Mouse (Mus musculus) heart, embryonic 15.5 days (tissue): ENCODE results near the gene Kazn. TPM values are rescaled to one million over a fixed set of nuclear protein-coding genes. Genes with fewer than 3 reads are reported as not detected.

Source experiments
- ATAC-seq: fragments of 200-750 bp; cut with Nextera tagmentation; replicated peaks from 2 replicates; pipeline ENCODE4 v1.8.0; 2017; ENCODE audit warnings: low read depth, moderate TSS enrichment; ENCODE audit not compliant: insufficient number of reproducible peaks, insufficient read depth, low FRiP score
- H3K27ac ChIP-seq: fragments of 300-500 bp; sonication (generic); 2 replicates; pipeline ENCODE4 v1.5.1; 2015; ENCODE audit warnings: mild to moderate bottlenecking, inconsistent platforms
- H3K27me3 ChIP-seq: fragments of 300-500 bp; sonication (generic); 2 replicates; pipeline ENCODE4 v1.6.1; 2015; ENCODE audit warnings: inconsistent platforms
- H3K36me3 ChIP-seq: fragments of 300-500 bp; sonication (generic); 2 replicates; pipeline ENCODE4 v1.6.1; 2015; ENCODE audit warnings: mild to moderate bottlenecking, inconsistent platforms
- H3K4me1 ChIP-seq: fragments of 300-500 bp; sonication (generic); replicated peaks from 2 replicates; pipeline ENCODE4 v1.6.1; 2015; ENCODE audit warnings: inconsistent platforms
- H3K4me2 ChIP-seq: fragments of 300-500 bp; sonication (generic); 2 replicates; pipeline ENCODE4 v1.6.1; 2015; ENCODE audit warnings: inconsistent platforms, mild to moderate bottlenecking, moderate library complexity
- H3K4me3 ChIP-seq: fragments of 300-500 bp; sonication (generic); 2 replicates; pipeline ENCODE4 v1.5.1; 2015; ENCODE audit warnings: mild to moderate bottlenecking, inconsistent platforms
- H3K9ac ChIP-seq: fragments of 300-500 bp; sonication (generic); 2 replicates; pipeline ENCODE4 v1.6.1; 2015; ENCODE audit warnings: mild to moderate bottlenecking, inconsistent platforms
- H3K9me3 ChIP-seq: fragments of 300-500 bp; sonication (generic); replicated peaks from 2 replicates; pipeline ENCODE4 v1.6.1; 2016; ENCODE audit warnings: inconsistent platforms
- WGBS: fragments of 180-500 bp; shearing (Covaris S2); methylation state at CpG from one replicate; pipeline ENCODE4 v1.1.7; 2015; ENCODE audit warnings: mixed read lengths; 5-methylcytosine and 5-hydroxymethylcytosine counted together
- polyA plus RNA-seq: library from polyadenylated mRNA; unstranded; fragments of >200 nt; fragmentation: Nextera tagmentation; extraction: Ambion mirVana; gene quantifications from 2 replicates; pipeline ENCODE4 v1.2.1, GENCODE M21; 2015

The Kazn gene
- polyA plus RNA-seq, 1 experiment from 2014 or later: 4.3 TPM

GRCm38 (mm10) chr4:142221025-142221756 is 18.0 kb downstream of the Kazn start:
- Histone ChIP-seq H3K4me3 (no peak overlapping the region), H3K27me3 (no peaks in the 10 kb centered on the region), H3K36me3 (no peaks in the 10 kb centered on the region), H3K9ac (no peak overlapping the region), H3K9me3 (no peaks in the 10 kb centered on the region), H3K27ac (peak overlapping the region; percentile 57; the same call in 1 of the 2 replicates), H3K4me1 (peaks cover 46% of the 10 kb centered on the region), H3K4me2 (no peak overlapping the region)
- 45% methylated on average over 18 of the region's 18 CpGs for WGBS
- ATAC-seq: no peak

DNA sequence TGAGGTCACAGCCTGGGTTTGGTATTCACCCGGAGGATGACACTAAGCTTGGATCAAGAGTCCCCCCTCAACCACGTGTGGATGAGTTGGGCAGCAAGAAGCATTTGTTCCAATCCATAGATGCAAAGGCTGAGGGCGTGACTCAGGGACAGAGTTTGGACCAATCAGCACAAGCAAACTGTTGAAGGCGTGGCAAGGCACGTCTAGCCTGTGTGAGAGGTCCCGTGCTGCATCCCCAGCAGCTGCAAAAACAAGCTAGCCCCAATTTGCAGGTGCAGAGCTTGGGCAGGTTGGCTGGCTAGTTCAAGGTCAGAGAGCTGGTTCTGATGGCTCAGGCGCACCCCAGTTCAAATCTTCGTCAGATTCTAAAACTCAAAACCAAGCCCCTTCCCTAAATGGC is 20.2 kb downstream of the Kazn start:
- H3K4me1 ChIP-seq: peaks cover 37% of the 10 kb centered on the region
- H3K27ac ChIP-seq: no peak overlapping the region
- no peaks in the 10 kb centered on the region for H3K36me3 ChIP-seq
- H3K9ac ChIP-seq: no peak overlapping the region
- no peaks in the 10 kb centered on the region for H3K9me3 ChIP-seq
- ATAC-seq: no peak
- H3K27me3 ChIP-seq: no peaks in the 10 kb centered on the region
- H3K4me3 ChIP-seq: no peak overlapping the region
- WGBS: 72% methylated on average over 8 of the region's 8 CpGs
- no peak overlapping the region for H3K4me2 ChIP-seq

DNA sequence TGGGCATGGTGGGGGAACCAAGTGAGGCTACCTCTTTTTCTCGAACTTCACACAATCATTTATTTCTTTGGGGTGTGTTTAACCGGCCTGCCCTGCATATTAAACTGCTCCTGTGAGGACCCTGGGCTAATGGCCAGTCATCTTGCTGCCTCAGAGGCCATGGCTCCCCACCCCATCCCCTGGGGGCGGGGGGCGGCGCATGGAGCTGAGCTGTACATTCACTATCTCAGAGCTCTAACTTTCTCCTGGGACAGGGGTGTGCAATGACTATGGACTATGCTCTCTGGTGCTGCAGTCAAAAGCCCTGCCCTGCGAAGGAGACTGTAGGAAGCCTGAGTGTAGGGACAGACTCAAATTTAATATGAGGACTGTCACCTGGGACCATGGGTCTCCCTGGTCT is 22.2 kb downstream of the Kazn start:
- Histone ChIP-seq H3K36me3 (no peaks in the 10 kb centered on the region), H3K4me1 (peaks cover 32% of the 10 kb centered on the region), H3K27me3 (no peaks in the 10 kb centered on the region), H3K9me3 (no peaks in the 10 kb centered on the region), H3K4me2 (no peak overlapping the region), H3K27ac (no peak overlapping the region), H3K4me3 (no peak overlapping the region), H3K9ac (no peak overlapping the region)
- WGBS: 83% methylated on average over 6 of the region's 6 CpGs
- ATAC-seq: no peak

GRCm38 (mm10) chr4:142215760-142216159 is 23.4 kb downstream of the Kazn start:
- no peak overlapping the region for H3K4me2 ChIP-seq
- H3K9me3 ChIP-seq: no peaks in the 10 kb centered on the region
- H3K9ac ChIP-seq: no peak overlapping the region
- WGBS: 84% methylated on average over 7 of the region's 7 CpGs
- no peaks in the 10 kb centered on the region for H3K36me3 ChIP-seq
- H3K4me3 ChIP-seq: no peak overlapping the region
- peaks cover 19% of the 10 kb centered on the region for H3K4me1 ChIP-seq
- no peaks in the 10 kb centered on the region for H3K27me3 ChIP-seq
- no peak overlapping the region for H3K27ac ChIP-seq
- no peak for ATAC-seq

- Histone ChIP-seq H3K4me3 (no peak overlapping the region), H3K4me2 (no peak overlapping the region), H3K9me3 (no peaks in the 10 kb centered on the region), H3K27ac (no peak overlapping the region), H3K9ac (no peak overlapping the region), H3K27me3 (no peaks in the 10 kb centered on the region), H3K36me3 (no peaks in the 10 kb centered on the region), H3K4me1 (peaks cover 25% of the 10 kb centered on the region)
- no peak for ATAC-seq
- WGBS: 51% methylated on average over 6 of the region's 6 CpGs
Measured at GRCm38 (mm10) chr4:142214532-142214931, 24.7 kb downstream of the Kazn start.

DNA sequence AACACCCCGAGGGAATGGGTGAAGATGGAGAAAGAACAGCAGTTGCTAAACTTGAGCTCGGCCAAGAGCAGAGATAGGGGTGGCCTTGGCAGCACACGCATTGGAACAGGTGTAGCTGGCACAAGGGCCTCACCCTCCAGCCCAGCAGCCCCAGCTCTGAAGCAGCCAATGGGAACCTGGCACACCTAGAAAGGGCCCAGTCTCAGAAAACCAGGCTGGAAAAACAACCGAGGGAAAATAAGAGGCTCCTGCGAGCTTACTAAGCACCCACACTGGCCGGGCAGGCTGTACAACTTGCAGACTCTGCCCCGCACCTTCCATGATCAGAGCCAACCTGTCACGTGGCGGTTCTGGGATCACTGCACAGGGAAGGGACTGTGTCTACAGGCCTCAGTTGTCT is 26.8 kb downstream of the Kazn start:
- WGBS: 79% methylated on average over 9 of the region's 9 CpGs
- H3K27ac ChIP-seq: no peak overlapping the region
- H3K4me3 ChIP-seq: no peak overlapping the region
- peaks cover 28% of the 10 kb centered on the region for H3K4me1 ChIP-seq
- H3K9ac ChIP-seq: no peak overlapping the region
- H3K9me3 ChIP-seq: no peaks in the 10 kb centered on the region
- H3K4me2 ChIP-seq: no peak overlapping the region
- no peaks in the 10 kb centered on the region for H3K36me3 ChIP-seq
- no peak for ATAC-seq
- H3K27me3 ChIP-seq: no peaks in the 10 kb centered on the region

- Histone ChIP-seq H3K9ac (no peak overlapping the region), H3K4me1 (peaks cover 28% of the 10 kb centered on the region), H3K27me3 (no peaks in the 10 kb centered on the region), H3K4me2 (peak overlapping the region; percentile 33; the same call in 1 of the 2 replicates), H3K36me3 (no peaks in the 10 kb centered on the region), H3K9me3 (no peaks in the 10 kb centered on the region), H3K4me3 (no peak overlapping the region), H3K27ac (peak overlapping the region; percentile 52)
- peak; percentile 33; the same call in 1 of the 2 replicates for ATAC-seq
- WGBS: 21% methylated on average over 9 of the region's 9 CpGs
Measured at GRCm38 (mm10) chr4:142209884-142210283, 29.3 kb downstream of the Kazn start.

- H3K27me3 ChIP-seq: no peaks in the 10 kb centered on the region
- 57% methylated on average over 7 of the region's 7 CpGs for WGBS
- H3K9me3 ChIP-seq: no peaks in the 10 kb centered on the region
- peak overlapping the region; percentile 33; the same call in 1 of the 2 replicates for H3K4me2 ChIP-seq
- peaks cover 24% of the 10 kb centered on the region for H3K4me1 ChIP-seq
- H3K36me3 ChIP-seq: no peaks in the 10 kb centered on the region
- peak overlapping the region; percentile 52 for H3K27ac ChIP-seq
- ATAC-seq: no peak
- H3K4me3 ChIP-seq: no peak overlapping the region
- no peak overlapping the region for H3K9ac ChIP-seq
Measured at GRCm38 (mm10) chr4:142209476-142209875, 29.7 kb downstream of the Kazn start.

DNA sequence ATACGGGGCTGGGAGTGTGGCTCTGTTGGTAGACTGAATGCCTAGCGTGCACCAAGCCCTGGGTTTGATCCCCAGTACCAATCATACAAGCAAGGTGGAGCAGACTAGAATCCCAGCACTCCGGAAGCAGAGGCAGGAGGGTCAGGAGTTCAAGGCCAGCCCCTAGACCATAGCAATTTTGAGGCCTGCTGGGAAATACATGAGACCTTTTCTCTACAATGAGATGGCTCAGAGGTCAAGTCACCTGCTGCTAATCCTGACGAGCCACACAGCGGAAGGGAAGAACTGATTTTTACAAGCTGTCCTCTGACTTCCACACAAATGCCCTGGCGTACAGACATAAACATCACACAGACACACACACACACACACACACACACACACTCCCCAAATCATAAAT is 33.5 kb downstream of the Kazn start:
- no peaks in the 10 kb centered on the region for H3K9me3 ChIP-seq
- peaks cover 13% of the 10 kb centered on the region for H3K4me1 ChIP-seq
- no peak overlapping the region for H3K4me2 ChIP-seq
- no peak for ATAC-seq
- H3K36me3 ChIP-seq: no peaks in the 10 kb centered on the region
- no peak overlapping the region for H3K9ac ChIP-seq
- no peaks in the 10 kb centered on the region for H3K27me3 ChIP-seq
- H3K4me3 ChIP-seq: no peak overlapping the region
- H3K27ac ChIP-seq: no peak overlapping the region
- 85% methylated on average over 6 of the region's 6 CpGs for WGBS

GRCm38 (mm10) chr4:142196626-142197025 is 42.6 kb downstream of the Kazn start:
- Histone ChIP-seq H3K27ac (no peak overlapping the region), H3K4me1 (0 out of 2 replicates have a peak, but pooled peaks cover 7% of the 10 kb centered on the region), H3K9me3 (no peaks in the 10 kb centered on the region), H3K4me3 (no peak overlapping the region), H3K27me3 (no peaks in the 10 kb centered on the region), H3K36me3 (no peaks in the 10 kb centered on the region), H3K4me2 (no peak overlapping the region), H3K9ac (no peak overlapping the region)
- no peak for ATAC-seq
- 51% methylated on average over 6 of the region's 6 CpGs for WGBS

DNA sequence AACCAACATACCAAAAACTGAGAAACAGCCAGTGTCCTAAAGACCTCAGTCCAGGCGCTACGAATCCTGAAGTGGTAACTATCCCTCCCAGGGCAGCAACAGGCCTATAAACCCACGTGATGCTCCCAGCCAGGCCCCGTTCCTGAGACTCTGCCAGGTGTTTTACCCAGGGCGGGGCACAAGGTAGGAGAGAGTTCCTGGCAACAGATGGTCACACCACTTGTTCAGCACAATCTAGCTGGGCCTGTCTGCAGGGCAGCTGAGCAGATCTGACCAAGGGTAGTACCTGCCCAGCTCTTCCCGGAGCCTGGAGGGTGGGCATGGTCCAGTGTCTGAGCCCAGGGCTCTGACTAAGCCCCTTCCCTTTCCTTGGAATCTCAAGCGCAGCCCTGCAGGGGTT is 45.4 kb downstream of the Kazn start:
- Histone ChIP-seq H3K36me3 (no peaks in the 10 kb centered on the region), H3K4me2 (no peak overlapping the region), H3K4me3 (no peak overlapping the region), H3K27ac (no peak overlapping the region), H3K9ac (no peak overlapping the region), H3K27me3 (no peaks in the 10 kb centered on the region), H3K9me3 (no peaks in the 10 kb centered on the region), H3K4me1 (0 out of 2 replicates have a peak, but pooled peaks cover 7% of the 10 kb centered on the region)
- WGBS: 87% methylated on average over 7 of the region's 7 CpGs
- ATAC-seq: no peak

GRCm38 (mm10) chr4:142193151-142193578 is 46.0 kb downstream of the Kazn start:
- no peak overlapping the region for H3K9ac ChIP-seq
- H3K4me2 ChIP-seq: no peak overlapping the region
- H3K36me3 ChIP-seq: no peaks in the 10 kb centered on the region
- H3K9me3 ChIP-seq: no peaks in the 10 kb centered on the region
- H3K27me3 ChIP-seq: no peaks in the 10 kb centered on the region
- WGBS: 74% methylated on average over 8 of the region's 8 CpGs
- H3K4me3 ChIP-seq: no peak overlapping the region
- no peak overlapping the region for H3K27ac ChIP-seq
- H3K4me1 ChIP-seq: 0 out of 2 replicates have a peak, but pooled peaks cover 7% of the 10 kb centered on the region
- ATAC-seq: no peak
